Mouse (Mus musculus) brain, embryonic 14.5 days (tissue): Measurements from ENCODE around the gene Aldh3b3.

Experiments used
- CTCF ChIP-seq: fragments of 200-500 bp; IDR thresholded peaks from 2 replicates; pipeline ENCODE4 v1.5.1; 2012; ENCODE audit warnings: inconsistent platforms, mild to moderate bottlenecking, moderate library complexity, borderline replicate concordance; ENCODE audit not compliant: insufficient read depth, insufficient read length; ENCODE audit errors: extremely low read depth
- POLR2A ChIP-seq: fragments of 200-500 bp; IDR thresholded peaks from 2 replicates; pipeline ENCODE4 v1.6.1; 2012; ENCODE audit warnings: mild to moderate bottlenecking, inconsistent platforms, borderline replicate concordance; ENCODE audit not compliant: poor library complexity, insufficient read depth, insufficient read length, severe bottlenecking; ENCODE audit errors: extremely low read depth

- TF ChIP-seq POLR2A (no peak), CTCF (no peak)
These were observed 29.1 kb upstream of the Aldh3b3 start, which contains the start of gene Aldh3b1 for GRCm38 (mm10) chr19:3929211-3929941.
